Mouse (Mus musculus): Measurements from ENCODE around the gene Sez6l2.

DNA sequence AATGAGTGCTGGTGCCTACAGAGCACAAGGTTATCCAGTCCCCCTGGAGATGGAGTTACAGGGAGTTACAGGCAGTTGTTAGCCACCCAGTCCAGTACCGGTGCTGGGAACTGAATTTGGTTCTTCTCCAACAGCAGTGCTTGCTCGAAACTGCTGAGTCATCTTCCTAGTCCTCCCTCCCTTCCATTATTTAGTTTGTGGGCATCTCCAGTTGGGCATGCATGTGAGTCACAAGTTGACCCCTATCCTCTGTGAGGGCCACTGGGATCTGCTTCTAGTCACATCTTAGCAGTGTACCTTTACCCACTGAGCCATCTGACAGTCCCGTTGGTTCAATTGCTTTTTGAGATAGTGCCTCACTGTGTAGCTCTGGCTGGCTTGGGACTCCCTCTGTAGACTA is 44.8 kb upstream of the Sez6l2 start:
- TF ChIP-seq POLR2A (IDR thresholded peaks at IDR 0.05; ENCODE audit: extremely low read depth, insufficient read depth, low read length) (no peak), CTCF (IDR thresholded peaks at IDR 0.05; ENCODE audit: low read depth, low read length) (no peak)
